Mouse (Mus musculus): ENCODE measurements at regions not wholly inside any gene's neighbourhood (a gene's known extent, or its start where the extent isn't known, plus 50 kb on each side); places are given as distances from the start of the nearest gene placed in this dataset.

GRCm38 (mm10) chr17:84032441-84032840, 155.3 kb downstream of the Zfp36l2 start:
- DNase-seq (ENCODE audit: low read depth, low spot score): no peak
- 50% methylated on average over 8 of the region's 8 CpGs for whole genome bisulfite sequencing

- DNase-seq (ENCODE audit: low read depth, low spot score): no peak
- WGBS: 76% methylated on average over 4 of the region's 4 CpGs
These were observed 155.9 kb downstream of the Zfp36l2 start for GRCm38 (mm10) chr17:84031833-84032232.

- DNase-seq (ENCODE audit: low read depth, low spot score): no peak
- WGBS: 83% methylated on average over 6 of the region's 6 CpGs
These were observed 156.4 kb downstream of the Zfp36l2 start for GRCm38 (mm10) chr17:84031381-84031780.

GRCm38 (mm10) chr17:84030699-84031098, 157.0 kb downstream of the Zfp36l2 start:
- WGBS: 85% methylated on average over 5 of the region's 5 CpGs
- DNase-seq (ENCODE audit: low read depth, low spot score): no peak

- no peak for DNase-seq (ENCODE audit: low read depth, low spot score)
- WGBS: 17% methylated on average over 27 of the region's 27 CpGs
These were observed 159.4 kb downstream of the Zfp36l2 start for GRCm38 (mm10) chr17:84028157-84028970.

- DNase-seq (ENCODE audit: low read depth, low spot score): no peak
- 39% methylated on average over 9 of the region's 9 CpGs for WGBS
These were observed 160.5 kb downstream of the Zfp36l2 start for GRCm38 (mm10) chr17:84027275-84027674.

GRCm38 (mm10) chr17:84026110-84026509, 161.6 kb downstream of the Zfp36l2 start:
- no peak for DNase-seq (ENCODE audit: low read depth, low spot score)
- 14% methylated on average over 9 of the region's 9 CpGs for WGBS

GRCm38 (mm10) chr17:84022358-84022757, 165.4 kb downstream of the Zfp36l2 start:
- no peak for DNase-seq (ENCODE audit: low read depth, low spot score)

GRCm38 (mm10) chr17:84018817-84019216, 168.9 kb downstream of the Zfp36l2 start:
- DNase-seq (ENCODE audit: low read depth, low spot score): no peak

More at GRCm38 (mm10) chr17:84022358-84022757, 165.4 kb downstream of the Zfp36l2 start:
- WGBS: 81% methylated on average over 7 of the region's 7 CpGs

GRCm38 (mm10) chr17:84017891-84018290, 169.9 kb downstream of the Zfp36l2 start:
- WGBS: 91% methylated on average over 4 of the region's 4 CpGs
- no peak for DNase-seq (ENCODE audit: low read depth, low spot score)

More at GRCm38 (mm10) chr17:84018817-84019216, 168.9 kb downstream of the Zfp36l2 start:
- WGBS: 20% methylated on average over 1 of the region's 1 CpGs

- WGBS: 35% methylated on average over 12 of the region's 12 CpGs
- DNase-seq (ENCODE audit: low read depth, low spot score): no peak
These were observed 166.7 kb upstream of the Haao start for GRCm38 (mm10) chr17:84014287-84015039.

GRCm38 (mm10) chr17:84010492-84011060, 162.8 kb upstream of the Haao start:
- WGBS: 75% methylated on average over 3 of the region's 3 CpGs
- DNase-seq (ENCODE audit: low read depth, low spot score): no peak

GRCm38 (mm10) chr17:84009966-84010365, 162.2 kb upstream of the Haao start:
- WGBS: 86% methylated on average over 7 of the region's 7 CpGs
- no peak for DNase-seq (ENCODE audit: low read depth, low spot score)

- no peak for DNase-seq (ENCODE audit: low read depth, low spot score)
- WGBS: 59% methylated on average over 8 of the region's 8 CpGs
These were observed 161.4 kb upstream of the Haao start for GRCm38 (mm10) chr17:84009194-84009593.

- DNase-seq (ENCODE audit: low read depth, low spot score): no peak
- WGBS: 41% methylated on average over 7 of the region's 7 CpGs
These were observed 160.9 kb upstream of the Haao start for GRCm38 (mm10) chr17:84008682-84009052.

- 40% methylated on average over 12 of the region's 12 CpGs for WGBS
- no peak for DNase-seq (ENCODE audit: low read depth, low spot score)
These were observed 160.4 kb upstream of the Haao start for GRCm38 (mm10) chr17:84008035-84008681.

GRCm38 (mm10) chr17:84006748-84007147, 159.0 kb upstream of the Haao start:
- WGBS: 69% methylated on average over 9 of the region's 9 CpGs
- no peak for DNase-seq (ENCODE audit: low read depth, low spot score)

- DNase-seq (ENCODE audit: low read depth, low spot score): no peak
- 29% methylated on average over 6 of the region's 6 CpGs for WGBS
These were observed 156.5 kb upstream of the Haao start for GRCm38 (mm10) chr17:84004237-84004636.

GRCm38 (mm10) chr17:84003489-84004234, 155.9 kb upstream of the Haao start:
- DNase-seq (ENCODE audit: low read depth, low spot score): no peak
- WGBS: 27% methylated on average over 9 of the region's 9 CpGs
